Mouse (Mus musculus): ENCODE results near the gene Gm10197. TPM values are rescaled to one million over a fixed set of nuclear protein-coding genes. Genes with fewer than 3 reads are reported as not detected.

Gene Gm10197
- total RNA-seq (2023) = not detected

DNA sequence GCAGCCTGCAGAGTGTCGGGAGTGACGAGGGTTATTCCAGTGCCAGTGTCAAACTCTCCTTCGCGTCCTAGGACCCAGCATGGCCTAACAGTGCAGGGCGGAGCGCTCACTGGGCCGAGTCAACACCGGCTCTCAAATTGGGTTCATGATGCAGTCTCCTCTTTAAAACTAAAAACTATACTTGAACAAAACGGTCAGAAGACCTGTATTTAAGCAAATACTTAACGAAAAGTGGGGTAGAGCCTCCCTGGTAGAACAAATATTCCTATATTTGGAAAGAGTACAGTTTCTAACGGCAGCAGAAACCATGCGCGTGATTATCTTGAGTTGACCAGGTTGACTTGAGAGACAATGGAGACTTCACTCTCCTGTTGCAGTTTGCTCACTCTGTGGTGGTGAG is at the start of gene Gm10197:
TSS of gene Gm10197 (minus strand) at position 101 of the 400 bp plus-strand sequence.

DNA sequence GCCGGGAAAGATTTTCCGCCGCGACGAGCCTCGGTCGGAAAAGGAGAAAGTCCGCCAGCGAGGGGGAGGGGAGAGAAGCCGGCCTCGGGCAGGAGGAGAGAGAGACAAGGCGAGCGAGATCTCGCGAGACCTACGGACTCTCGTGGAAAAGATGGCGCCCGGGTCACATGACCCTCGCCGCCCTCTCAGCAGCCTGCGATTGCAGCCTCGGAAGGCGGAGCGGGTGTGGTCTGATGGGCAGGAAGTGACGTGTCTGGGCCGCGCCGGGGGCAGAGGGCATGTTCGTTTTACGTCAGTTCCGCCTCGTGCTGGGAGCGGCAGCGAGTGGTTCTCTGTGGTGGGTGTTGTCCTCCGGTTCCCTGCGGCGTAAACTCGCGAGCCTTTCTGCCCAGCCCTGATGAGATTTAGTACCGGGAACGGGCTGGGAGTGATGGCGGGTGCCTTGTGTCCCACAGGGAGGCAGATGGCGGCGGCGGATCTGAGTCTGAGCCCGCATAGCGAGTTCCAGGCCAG is 19.0 kb upstream of the Gm10197 start, which contains the start of gene Smndc1:
TSS of gene Smndc1 (minus strand) at position 84 of the 513 bp plus-strand sequence.

Other genes starting within 250 kb of the Gm10197 start
- gene Add3, start 231.3 kb downstream of the Gm10197 start, total RNA-seq (2023) = 100 to 1,000 TPM; 238 to 256 TPM
- gene Mxi1, start 61.2 kb downstream of the Gm10197 start, total RNA-seq (2023) = 10 to 100 TPM; 26.2 to 26.7 TPM
- gene Smndc1, start 18.8 kb upstream of the Gm10197 start, total RNA-seq (2023) = 100 to 1,000 TPM in 1 of 2 experiments, 10 to 100 TPM in 1; 91.8 to 105 TPM
- 100 to 1,000 TPM; 158 to 164 TPM for gene Dusp5, start 157.3 kb upstream of the Gm10197 start, total RNA-seq (2023)
- 10 to 100 TPM; 26.7 to 33.9 TPM for gene Nutf2-ps1, start 217.3 kb upstream of the Gm10197 start, total RNA-seq (2023)
- gene Smc3, start 228.6 kb upstream of the Gm10197 start, total RNA-seq (2023) = 10 to 100 TPM; 67.7 to 70.4 TPM